Mouse (Mus musculus) splenic B cell, adult 2 months (primary cell): ENCODE results near the gene Col5a2.
"Not testable (repeated sequence)": the region's sequence is repeated elsewhere in the genome, so short reads cannot be mapped to it uniquely, and the experiment has no call there.

ENCODE experiments used
- DNase-seq: peaks from one replicate; pipeline ENCODE4 v3.0.0-alpha.2; 2011; ENCODE audit warnings: low read depth, low spot score
- H3K27me3 ChIP-seq: 2 replicates; pipeline ENCODE4 v1.6.1; 2012; ENCODE audit warnings: mild to moderate bottlenecking, low read length, moderate library complexity, mixed read lengths; ENCODE audit not compliant: control insufficient read depth, poor library complexity, insufficient read depth, severe bottlenecking
- H3K36me3 ChIP-seq: 2 replicates; pipeline ENCODE4 v1.6.1; 2012; ENCODE audit warnings: mild to moderate bottlenecking, low read length, moderate library complexity, mixed read lengths; ENCODE audit not compliant: control insufficient read depth, poor library complexity, insufficient read depth, severe bottlenecking

The Col5a2 gene

GRCm38 (mm10) chr1:45481876-45482275, 21.2 kb downstream of the Col5a2 start:
- no peak for DNase-seq
- H3K36me3 ChIP-seq = no peaks in the 10 kb centered on the region
- H3K27me3 ChIP-seq = no peaks in the 10 kb centered on the region

GRCm38 (mm10) chr1:45479087-45479486, 24.0 kb downstream of the Col5a2 start:
- DNase-seq = no peak
- Histone ChIP-seq H3K27me3 (no peaks in the 10 kb centered on the region), H3K36me3 (no peaks in the 10 kb centered on the region)

GRCm38 (mm10) chr1:45472751-45473150, 30.3 kb downstream of the Col5a2 start:
- Histone ChIP-seq H3K36me3 (no peaks in the 10 kb centered on the region), H3K27me3 (no peaks in the 10 kb centered on the region)
- DNase-seq = no peak

GRCm38 (mm10) chr1:45460767-45461166, 42.3 kb downstream of the Col5a2 start:
- Histone ChIP-seq H3K27me3 (no peaks in the 10 kb centered on the region), H3K36me3 (no peaks in the 10 kb centered on the region)
- DNase-seq = no peak

- H3K27me3 ChIP-seq = no peaks in the 10 kb centered on the region
- no peak for DNase-seq
These were observed 47.3 kb downstream of the Col5a2 start for GRCm38 (mm10) chr1:45455763-45456162.

GRCm38 (mm10) chr1:45448856-45449255, 54.2 kb downstream of the Col5a2 start:
- Histone ChIP-seq H3K36me3 (no peaks in the 10 kb centered on the region), H3K27me3 (no peaks in the 10 kb centered on the region)
- no peak for DNase-seq

More at GRCm38 (mm10) chr1:45455763-45456162, 47.3 kb downstream of the Col5a2 start:
- no peaks in the 10 kb centered on the region for H3K36me3 ChIP-seq

- DNase-seq = peak; percentile 0
- Histone ChIP-seq H3K36me3 (no peaks in the 10 kb centered on the region), H3K27me3 (no peaks in the 10 kb centered on the region)
These were observed 71.2 kb downstream of the Col5a2 start for GRCm38 (mm10) chr1:45431922-45432321.

GRCm38 (mm10) chr1:45430520-45430919, 72.6 kb downstream of the Col5a2 start:
- Histone ChIP-seq H3K36me3 (no peaks in the 10 kb centered on the region), H3K27me3 (no peaks in the 10 kb centered on the region)
- DNase-seq = no peak

GRCm38 (mm10) chr1:45429145-45429544, 73.9 kb downstream of the Col5a2 start:
- H3K36me3 ChIP-seq, H3K27me3 ChIP-seq, DNase-seq: not testable (repeated sequence)

- no peaks in the 10 kb centered on the region for H3K36me3 ChIP-seq
- H3K27me3 ChIP-seq = no peaks in the 10 kb centered on the region
- DNase-seq = no peak
These were observed 79.2 kb downstream of the Col5a2 start for GRCm38 (mm10) chr1:45423915-45424314.

- no peaks in the 10 kb centered on the region for H3K27me3 ChIP-seq
- DNase-seq = no peak
- H3K36me3 ChIP-seq = no peaks in the 10 kb centered on the region
These were observed 82.5 kb downstream of the Col5a2 start for GRCm38 (mm10) chr1:45420554-45420953.

GRCm38 (mm10) chr1:45419858-45420257, 83.2 kb downstream of the Col5a2 start:
- no peak for DNase-seq
- Histone ChIP-seq H3K27me3 (no peaks in the 10 kb centered on the region), H3K36me3 (no peaks in the 10 kb centered on the region)

GRCm38 (mm10) chr1:45381866-45382265, 121.2 kb downstream of the Col5a2 start:
- no peaks in the 10 kb centered on the region for H3K36me3 ChIP-seq
- no peaks in the 10 kb centered on the region for H3K27me3 ChIP-seq
- no peak for DNase-seq

GRCm38 (mm10) chr1:45379992-45380690, 122.9 kb downstream of the Col5a2 start:
- Histone ChIP-seq H3K27me3 (no peaks in the 10 kb centered on the region), H3K36me3 (no peaks in the 10 kb centered on the region)
- DNase-seq = no peak

GRCm38 (mm10) chr1:45365427-45365826, 137.7 kb downstream of the Col5a2 start:
- Histone ChIP-seq H3K36me3 (no peaks in the 10 kb centered on the region), H3K27me3 (no peaks in the 10 kb centered on the region)
- DNase-seq = no peak

GRCm38 (mm10) chr1:45363274-45363673, 139.8 kb downstream of the Col5a2 start:
- Histone ChIP-seq H3K27me3 (no peaks in the 10 kb centered on the region), H3K36me3 (no peaks in the 10 kb centered on the region)
- no peak for DNase-seq
